Mouse (Mus musculus) central nervous system, embryonic 11.5 days (tissue): ENCODE data around the gene Tas2r122. TPM values are rescaled to one million over a fixed set of nuclear protein-coding genes. Genes with fewer than 3 reads are reported as not detected.

Source experiments
- polyA plus RNA-seq: library from polyadenylated mRNA; depleted of rRNA; stranded (reverse); fragments of >200 nt; gene quantifications from 2 replicates; pipeline ENCODE4 v1.2.3, GENCODE M21; 2012; rRNA removed

Gene Tas2r122
- polyA plus RNA-seq, result not detected in 2 replicates

DNA sequence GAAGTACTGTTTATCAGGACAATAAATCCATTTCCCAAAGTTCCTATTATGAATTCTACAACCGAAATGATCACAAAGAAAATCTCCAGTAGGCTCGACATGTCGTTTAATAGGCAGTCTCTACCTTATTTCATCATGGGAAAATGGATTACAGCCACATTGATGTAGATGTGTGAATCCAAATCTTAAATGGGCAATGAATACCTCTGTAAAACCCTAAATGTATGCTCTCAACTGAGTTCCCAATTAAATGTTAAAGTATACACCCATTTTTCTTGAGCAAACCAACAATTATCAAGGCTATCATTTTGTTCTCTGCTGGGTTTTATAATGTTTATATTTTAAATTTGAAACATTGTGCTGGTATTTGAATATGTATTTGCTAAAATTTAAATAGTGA lies at the start of gene Tas2r122:
TSS of gene Tas2r122 (minus strand) at position 101 of the 400 bp plus-strand sequence.

GRCm38 (mm10) chr6:132754430-132754829 lies 42.7 kb upstream of the Tas2r122 start, which contains the start of gene Tas2r124:
Tas2r124 (plus strand) TSS chr6:132754730.

DNA sequence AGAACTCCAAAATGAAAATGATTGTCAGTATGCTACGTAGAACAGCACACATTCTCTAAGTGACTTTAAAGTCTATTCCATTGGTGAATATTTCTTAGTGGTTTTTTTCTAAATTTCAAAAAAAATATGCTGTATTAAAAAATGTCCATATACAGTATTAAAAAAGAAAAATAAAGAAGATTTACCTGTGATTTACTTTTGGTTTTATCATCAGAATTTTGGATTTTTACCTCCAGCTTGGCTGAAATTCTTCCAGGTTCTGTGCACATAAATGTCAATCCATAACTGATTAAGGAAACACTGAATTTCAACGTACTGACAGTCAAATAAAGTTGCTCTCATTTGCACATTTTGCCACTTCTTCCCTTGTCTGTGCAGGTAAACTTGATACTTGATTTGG lies 26.2 kb upstream of the Tas2r122 start, which contains the start of gene Tas2r115:
TSS of gene Tas2r115 (minus strand) at position 101 of the 400 bp plus-strand sequence.

DNA sequence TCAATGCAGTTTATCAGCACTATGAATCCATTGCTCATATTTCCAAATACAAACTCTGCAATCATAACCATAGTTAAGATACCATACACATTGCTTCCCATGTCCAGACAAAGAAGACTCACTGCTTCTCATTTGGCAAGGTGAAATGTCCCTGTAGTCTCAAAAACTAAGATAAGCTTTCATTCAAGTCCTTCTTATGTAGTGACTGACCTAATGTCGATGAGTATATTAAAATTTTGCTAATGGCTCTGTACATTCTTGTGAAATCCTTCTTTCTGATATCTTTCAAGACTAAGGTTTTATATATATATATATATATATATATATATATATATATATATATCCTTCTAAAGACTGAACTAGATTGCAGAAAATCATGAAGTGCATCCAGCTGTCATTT lies 10.8 kb downstream of the Tas2r122 start, which contains the start of gene Tas2r121:
TSS of gene Tas2r121 (minus strand) at position 101 of the 400 bp plus-strand sequence.

Other genes starting within 250 kb of the Tas2r122 start
- gene Prh1, start 142.1 kb downstream of the Tas2r122 start, polyA plus RNA-seq, result not detected in 2 replicates
- not detected in 2 replicates for gene Prp2, start 116.0 kb downstream of the Tas2r122 start, polyA plus RNA-seq
- gene A630073D07Rik, start 60.4 kb downstream of the Tas2r122 start, polyA plus RNA-seq, result not detected in 2 replicates
- not detected in 2 replicates for gene Tas2r120, start 55.0 kb downstream of the Tas2r122 start, polyA plus RNA-seq
- gene Tas2r121, start 10.9 kb downstream of the Tas2r122 start, polyA plus RNA-seq, result not detected in 2 replicates
- gene Tas2r115, start 26.1 kb upstream of the Tas2r122 start, polyA plus RNA-seq, result not detected in 2 replicates
- gene Tas2r124, start 42.8 kb upstream of the Tas2r122 start, polyA plus RNA-seq, result not detected in 2 replicates
- not detected in 2 replicates for gene Tas2r102, start 50.2 kb upstream of the Tas2r122 start, polyA plus RNA-seq
- gene Tas2r136, start 66.2 kb upstream of the Tas2r122 start, polyA plus RNA-seq, result not detected in 2 replicates
- gene Tas2r117, start 90.9 kb upstream of the Tas2r122 start, polyA plus RNA-seq, result not detected in 2 replicates
- not detected in 2 replicates for gene Tas2r123, start 135.2 kb upstream of the Tas2r122 start, polyA plus RNA-seq
- gene Tas2r116, start 143.5 kb upstream of the Tas2r122 start, polyA plus RNA-seq, result not detected in 2 replicates
- gene Tas2r110, start 156.1 kb upstream of the Tas2r122 start, polyA plus RNA-seq, result not detected in 2 replicates
- not detected in 2 replicates for gene Tas2r113, start 181.1 kb upstream of the Tas2r122 start, polyA plus RNA-seq
- not detected in 2 replicates for gene Tas2r125, start 197.7 kb upstream of the Tas2r122 start, polyA plus RNA-seq
- not detected in 2 replicates for gene Tas2r129, start 239.2 kb upstream of the Tas2r122 start, polyA plus RNA-seq
- gene Tas2r131, start 246.0 kb upstream of the Tas2r122 start, polyA plus RNA-seq, result not detected in 2 replicates